Mouse (Mus musculus): ENCODE data around the gene Dbi. TPM values are rescaled to one million over a fixed set of nuclear protein-coding genes. Genes with fewer than 3 reads are reported as not detected.
"Not testable (repeated sequence)": the region's sequence is repeated elsewhere in the genome, so short reads cannot be mapped to it uniquely, and the experiment has no call there.

The Dbi gene
- polyA plus RNA-seq, 1 experiment from 2014 or later, result 639 TPM

DNA sequence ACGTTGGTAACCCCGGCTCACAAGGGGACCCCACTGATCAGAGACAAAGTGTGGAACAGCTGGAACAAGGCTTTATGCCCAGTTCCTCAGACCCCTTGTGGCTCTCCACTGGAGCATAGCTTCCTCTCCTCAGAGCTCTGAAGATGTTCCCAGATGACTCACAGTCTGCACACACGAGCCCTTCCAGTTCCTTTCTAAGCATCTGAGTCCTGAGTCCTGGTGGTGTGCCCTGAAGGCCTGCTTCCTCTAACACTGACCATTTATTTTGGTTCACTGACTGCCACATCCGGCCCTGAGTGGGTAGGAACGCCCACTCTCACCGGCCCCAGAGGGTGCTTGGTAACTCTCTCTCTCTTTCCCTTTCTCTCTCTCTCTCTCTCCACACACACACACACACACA is 21.4 kb downstream of the Dbi start:
- Histone ChIP-seq H3K27me3 (ENCODE audit: control insufficient read depth, insufficient read depth, low read length) (no peaks in the 10 kb centered on the region), H3K27ac (ENCODE audit: low read depth, low read length) (no peak overlapping the region), H3K4me1 (ENCODE audit: control insufficient read depth, insufficient read depth, low read length) (no peaks in the 10 kb centered on the region), H3K4me2 (no peak overlapping the region), H3K4me3 (ENCODE audit: low read depth, low read length) (no peak overlapping the region), H3K9me3 (replicated peaks; ENCODE audit: control insufficient read depth, low read length) (no peaks in the 10 kb centered on the region), H3K9ac (ENCODE audit: low read depth, low read length) (no peak overlapping the region), H3K36me3 (ENCODE audit: control insufficient read depth, insufficient read depth, low read length) (no peaks in the 10 kb centered on the region)
- ATAC-seq (replicated peaks; ENCODE audit: insufficient number of reproducible peaks, low FRiP score, low TSS enrichment), result no peak
- WGBS (ENCODE audit: insufficient replicate concordance), result 61% methylated on average over 6 of the region's 6 CpGs

DNA sequence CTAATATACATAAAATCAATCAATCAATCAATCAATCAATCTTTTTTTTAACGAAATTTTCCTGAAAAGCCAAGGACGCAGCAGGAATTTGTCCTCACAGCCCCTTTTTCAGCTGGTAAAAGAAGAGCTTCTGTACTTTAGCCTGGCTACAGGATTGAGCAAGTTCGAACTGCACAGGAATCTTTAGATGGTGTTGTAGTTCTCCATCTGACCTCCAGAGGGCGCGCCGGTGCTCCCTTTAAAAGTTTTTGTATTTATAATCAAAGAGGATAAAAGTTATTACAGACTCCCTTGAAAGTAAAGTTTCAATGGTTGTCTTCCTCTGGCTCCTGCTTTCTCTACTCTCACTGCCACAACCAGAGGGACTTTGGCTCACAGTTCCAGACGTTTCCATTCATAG is 22.6 kb downstream of the Dbi start:
- no peak for ATAC-seq (replicated peaks; ENCODE audit: insufficient number of reproducible peaks, low FRiP score, low TSS enrichment)
- WGBS (ENCODE audit: insufficient replicate concordance), result 11% methylated on average over 7 of the region's 7 CpGs

DNA sequence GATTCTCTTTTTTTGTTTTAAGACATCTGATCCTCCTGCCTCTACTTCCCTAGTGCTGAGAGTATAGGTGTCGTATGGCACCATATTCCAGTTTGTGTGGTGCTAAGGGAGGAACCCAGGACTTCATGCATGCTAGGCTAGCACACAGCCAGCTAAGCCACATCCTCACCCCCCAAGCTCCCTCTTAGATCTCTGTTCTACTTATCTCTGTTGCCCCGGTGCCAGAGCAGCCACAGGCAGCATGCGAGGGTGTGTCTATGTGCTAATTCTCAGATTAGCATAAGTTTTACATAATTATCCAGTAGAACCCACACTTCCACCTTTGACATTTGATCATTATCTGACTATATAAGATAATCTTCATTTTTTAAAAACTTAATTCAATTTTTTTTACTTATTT is 26.0 kb downstream of the Dbi start:
- no peak overlapping the region for H3K9ac ChIP-seq (ENCODE audit: low read depth, low read length)
- H3K4me1 ChIP-seq (ENCODE audit: control insufficient read depth, insufficient read depth, low read length), result no peaks in the 10 kb centered on the region; the same call in 1 of the 2 replicates
- H3K9me3 ChIP-seq (replicated peaks; ENCODE audit: control insufficient read depth, low read length), result no peaks in the 10 kb centered on the region
- H3K36me3 ChIP-seq (ENCODE audit: control insufficient read depth, insufficient read depth, low read length), result no peaks in the 10 kb centered on the region
- H3K27me3 ChIP-seq (ENCODE audit: control insufficient read depth, insufficient read depth, low read length), result no peaks in the 10 kb centered on the region
- H3K4me3 ChIP-seq (ENCODE audit: low read depth, low read length), result no peak overlapping the region
- no peak overlapping the region for H3K27ac ChIP-seq (ENCODE audit: low read depth, low read length)
- ATAC-seq (replicated peaks; ENCODE audit: insufficient number of reproducible peaks, low FRiP score, low TSS enrichment), result no peak
- WGBS (ENCODE audit: insufficient replicate concordance), result 50% methylated on average over 3 of the region's 3 CpGs
- H3K4me2 ChIP-seq, result no peak overlapping the region

More for the DNA sequence above, 22.6 kb downstream of the Dbi start:
- Histone ChIP-seq H3K36me3 (ENCODE audit: control insufficient read depth, insufficient read depth, low read length) (no peaks in the 10 kb centered on the region), H3K27me3 (ENCODE audit: control insufficient read depth, insufficient read depth, low read length) (no peaks in the 10 kb centered on the region), H3K9ac (ENCODE audit: low read depth, low read length) (no peak overlapping the region), H3K4me1 (ENCODE audit: control insufficient read depth, insufficient read depth, low read length) (no peaks in the 10 kb centered on the region), H3K4me3 (ENCODE audit: low read depth, low read length) (no peak overlapping the region), H3K4me2 (no peak overlapping the region), H3K27ac (ENCODE audit: low read depth, low read length) (no peak overlapping the region), H3K9me3 (replicated peaks; ENCODE audit: control insufficient read depth, low read length) (no peaks in the 10 kb centered on the region)

DNA sequence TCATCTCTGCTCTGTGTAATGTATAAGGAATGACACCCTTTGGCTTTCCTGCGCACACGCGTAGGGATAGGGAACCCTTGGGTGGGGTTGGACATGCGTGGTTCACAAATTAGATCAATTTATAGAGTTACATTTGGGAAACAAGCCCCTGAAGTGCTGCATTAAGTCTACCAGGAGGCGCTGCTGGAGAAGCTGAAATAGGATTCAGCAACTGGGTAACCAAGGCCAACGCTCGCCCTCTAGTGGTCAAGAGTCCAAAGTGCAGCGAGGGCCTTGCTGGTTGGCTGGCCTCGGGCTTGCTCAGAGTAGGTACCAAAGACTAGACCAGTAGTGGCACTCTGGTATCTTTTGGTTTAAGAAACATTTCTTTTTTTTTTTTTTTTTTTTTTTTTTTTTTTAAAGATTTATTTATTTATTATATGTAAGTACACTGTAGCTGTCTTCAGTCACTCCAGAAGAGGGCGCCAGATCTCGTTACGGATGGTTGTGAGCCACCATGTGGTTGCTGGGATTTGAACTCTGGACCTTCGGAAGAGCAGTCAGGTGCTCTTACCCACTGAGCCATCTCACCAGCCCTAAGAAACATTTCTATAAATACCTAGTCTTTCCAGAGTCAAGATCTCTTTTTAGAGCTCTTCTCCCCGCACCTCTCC is 27.3 kb downstream of the Dbi start:
- 0 out of 2 replicates have a peak, but pooled peaks have one; percentile 31 for ATAC-seq (replicated peaks; ENCODE audit: insufficient number of reproducible peaks, low FRiP score, low TSS enrichment)
- not testable (repeated sequence) for H3K27me3 ChIP-seq (ENCODE audit: control insufficient read depth, insufficient read depth, low read length)
- 57% methylated on average over 11 of the region's 14 CpGs for WGBS (ENCODE audit: insufficient replicate concordance)

DNA sequence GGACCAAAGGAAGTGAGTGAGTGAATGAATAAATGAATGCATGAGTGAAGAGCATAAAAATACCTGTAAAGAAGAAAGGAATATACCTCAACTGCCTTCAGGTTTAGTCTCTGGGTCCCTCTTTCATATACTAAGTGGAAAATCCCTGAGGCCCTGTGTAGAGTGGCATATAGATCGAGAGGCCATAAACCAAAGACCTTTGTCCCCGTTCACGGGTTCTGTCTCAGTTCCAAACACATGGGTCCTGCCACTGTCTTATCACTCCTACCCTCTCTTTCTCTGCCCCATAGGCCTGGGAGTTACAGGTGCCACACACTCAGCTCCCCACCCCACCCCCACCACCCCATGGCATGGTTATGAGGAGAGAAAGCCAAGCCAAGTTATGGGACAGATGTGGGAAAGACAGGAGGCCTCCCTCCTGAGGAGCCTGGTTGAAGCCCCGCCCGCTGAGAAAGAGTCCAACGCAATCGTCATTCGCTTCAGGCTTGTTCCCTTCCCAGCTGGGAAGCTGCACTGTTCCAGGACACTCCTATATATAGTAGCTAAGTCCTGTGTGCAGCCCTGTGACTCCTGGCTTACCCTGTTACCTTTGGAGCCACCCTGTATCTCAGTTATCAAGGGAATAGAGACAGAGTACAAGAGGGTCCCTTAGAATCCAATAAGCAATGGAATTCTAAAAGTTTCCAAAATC is 29.9 kb downstream of the Dbi start:
- Histone ChIP-seq H3K36me3 (ENCODE audit: control insufficient read depth, insufficient read depth, low read length) (no peaks in the 10 kb centered on the region), H3K4me1 (ENCODE audit: control insufficient read depth, insufficient read depth, low read length) (no peaks in the 10 kb centered on the region; the same call in 1 of the 2 replicates), H3K9ac (ENCODE audit: low read depth, low read length) (no peak overlapping the region), H3K4me2 (no peak overlapping the region), H3K27ac (ENCODE audit: low read depth, low read length) (no peak overlapping the region), H3K4me3 (ENCODE audit: low read depth, low read length) (no peak overlapping the region), H3K27me3 (ENCODE audit: control insufficient read depth, insufficient read depth, low read length) (no peaks in the 10 kb centered on the region), H3K9me3 (replicated peaks; ENCODE audit: control insufficient read depth, low read length) (no peaks in the 10 kb centered on the region)
- no peak for ATAC-seq (replicated peaks; ENCODE audit: insufficient number of reproducible peaks, low FRiP score, low TSS enrichment)
- WGBS (ENCODE audit: insufficient replicate concordance), result 72% methylated on average over 8 of the region's 8 CpGs

More for the DNA sequence above, 27.3 kb downstream of the Dbi start:
- not testable (repeated sequence) for H3K4me1 ChIP-seq (ENCODE audit: control insufficient read depth, insufficient read depth, low read length); H3K9me3 ChIP-seq (replicated peaks; ENCODE audit: control insufficient read depth, low read length); H3K4me2 ChIP-seq; H3K27ac ChIP-seq (ENCODE audit: low read depth, low read length); H3K36me3 ChIP-seq (ENCODE audit: control insufficient read depth, insufficient read depth, low read length); H3K9ac ChIP-seq (ENCODE audit: low read depth, low read length); H3K4me3 ChIP-seq (ENCODE audit: low read depth, low read length)

DNA sequence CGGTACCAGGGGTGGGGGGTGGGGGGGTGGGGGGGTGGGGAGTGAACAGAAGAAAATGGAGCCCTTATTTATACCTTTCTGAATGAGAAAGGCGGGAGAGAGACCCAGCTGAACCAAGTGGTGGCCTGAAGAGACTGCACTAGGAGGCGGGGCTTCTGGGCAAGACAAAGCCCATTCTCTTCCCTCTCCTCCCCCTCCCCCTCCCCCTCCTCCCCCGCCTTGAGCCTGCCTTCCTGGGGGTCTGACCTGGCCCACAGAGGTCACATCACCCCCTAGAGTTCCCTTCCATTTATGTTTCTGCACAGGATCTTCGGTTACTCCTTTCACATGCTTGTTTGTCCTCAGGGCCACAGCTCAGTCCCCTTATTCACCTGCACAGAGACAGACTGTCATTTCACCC is 31.7 kb downstream of the Dbi start:
- WGBS (ENCODE audit: insufficient replicate concordance), result 32% methylated on average over 4 of the region's 5 CpGs
- H3K27ac ChIP-seq (ENCODE audit: low read depth, low read length), result no peak overlapping the region
- no peak for ATAC-seq (replicated peaks; ENCODE audit: insufficient number of reproducible peaks, low FRiP score, low TSS enrichment)

DNA sequence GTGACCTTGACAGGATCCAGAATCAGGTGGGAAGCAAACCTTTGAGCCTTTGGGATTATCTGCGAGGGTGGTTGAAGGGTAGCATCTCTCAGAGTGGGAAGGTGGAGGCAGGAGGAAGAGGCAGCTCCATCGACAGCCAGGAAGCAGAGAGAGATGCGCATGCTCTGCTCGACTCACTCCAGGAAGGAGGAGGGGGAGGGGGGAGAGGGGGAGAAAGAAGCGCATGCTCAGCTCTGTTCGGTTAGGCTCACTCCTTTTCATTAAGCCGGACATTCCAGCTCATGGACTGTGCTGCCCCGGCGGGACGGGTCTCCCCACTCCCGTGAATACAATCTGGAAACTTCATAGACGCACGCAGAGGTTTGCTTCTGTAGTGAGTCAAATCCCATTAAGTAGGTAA is 34.2 kb downstream of the Dbi start:
- no peaks in the 10 kb centered on the region for H3K9me3 ChIP-seq (replicated peaks; ENCODE audit: control insufficient read depth, low read length)
- H3K36me3 ChIP-seq (ENCODE audit: control insufficient read depth, insufficient read depth, low read length), result no peaks in the 10 kb centered on the region
- no peak overlapping the region for H3K9ac ChIP-seq (ENCODE audit: low read depth, low read length)
- no peak overlapping the region for H3K4me3 ChIP-seq (ENCODE audit: low read depth, low read length)
- WGBS (ENCODE audit: insufficient replicate concordance), result 69% methylated on average over 13 of the region's 13 CpGs
- H3K4me1 ChIP-seq (ENCODE audit: control insufficient read depth, insufficient read depth, low read length), result peaks cover 17% of the 10 kb centered on the region
- no peaks in the 10 kb centered on the region for H3K27me3 ChIP-seq (ENCODE audit: control insufficient read depth, insufficient read depth, low read length)
- H3K27ac ChIP-seq (ENCODE audit: low read depth, low read length), result no peak overlapping the region
- H3K4me2 ChIP-seq, result no peak overlapping the region
- no peak for ATAC-seq (replicated peaks; ENCODE audit: insufficient number of reproducible peaks, low FRiP score, low TSS enrichment)

More for the DNA sequence above, 31.7 kb downstream of the Dbi start:
- Histone ChIP-seq H3K4me2 (no peak overlapping the region), H3K36me3 (ENCODE audit: control insufficient read depth, insufficient read depth, low read length) (no peaks in the 10 kb centered on the region), H3K4me1 (ENCODE audit: control insufficient read depth, insufficient read depth, low read length) (peaks cover 1% of the 10 kb centered on the region; the same call in 1 of the 2 replicates), H3K9me3 (replicated peaks; ENCODE audit: control insufficient read depth, low read length) (no peaks in the 10 kb centered on the region), H3K9ac (ENCODE audit: low read depth, low read length) (no peak overlapping the region), H3K27me3 (ENCODE audit: control insufficient read depth, insufficient read depth, low read length) (no peaks in the 10 kb centered on the region), H3K4me3 (ENCODE audit: low read depth, low read length) (no peak overlapping the region)

DNA sequence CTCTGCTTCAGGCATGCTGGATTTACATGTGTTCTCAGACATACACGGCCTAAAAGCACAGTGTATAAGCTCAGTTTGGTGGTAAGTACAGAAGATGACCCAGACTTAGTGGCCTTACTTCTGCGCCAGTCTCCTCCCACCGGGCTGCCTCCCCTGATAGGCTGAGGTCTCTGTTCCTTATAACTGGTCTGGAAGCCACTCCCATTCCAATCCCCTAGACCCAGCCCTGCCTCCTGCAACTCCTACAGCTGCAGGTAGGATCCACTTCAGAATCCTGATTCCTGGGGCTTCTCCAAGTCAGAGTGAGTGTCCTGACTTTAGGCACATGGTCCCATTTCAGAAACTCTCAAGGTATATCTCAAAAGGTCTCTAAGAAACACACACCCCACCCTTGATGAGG is 35.2 kb downstream of the Dbi start:
- no peaks in the 10 kb centered on the region for H3K9me3 ChIP-seq (replicated peaks; ENCODE audit: control insufficient read depth, low read length)
- no peak overlapping the region for H3K27ac ChIP-seq (ENCODE audit: low read depth, low read length)
- no peak overlapping the region for H3K9ac ChIP-seq (ENCODE audit: low read depth, low read length)
- H3K27me3 ChIP-seq (ENCODE audit: control insufficient read depth, insufficient read depth, low read length), result no peaks in the 10 kb centered on the region
- ATAC-seq (replicated peaks; ENCODE audit: insufficient number of reproducible peaks, low FRiP score, low TSS enrichment), result no peak
- H3K36me3 ChIP-seq (ENCODE audit: control insufficient read depth, insufficient read depth, low read length), result no peaks in the 10 kb centered on the region
- H3K4me1 ChIP-seq (ENCODE audit: control insufficient read depth, insufficient read depth, low read length), result peaks cover 17% of the 10 kb centered on the region
- 69% methylated on average over 3 of the region's 3 CpGs for WGBS (ENCODE audit: insufficient replicate concordance)
- H3K4me2 ChIP-seq, result no peak overlapping the region
- H3K4me3 ChIP-seq (ENCODE audit: low read depth, low read length), result no peak overlapping the region
